Mouse (Mus musculus) G1E (cell line): ENCODE results near the gene Kcnip1. TPM values are rescaled to one million over a fixed set of nuclear protein-coding genes. Genes with fewer than 3 reads are reported as not detected.

Experiments
- ATAC-seq: 2 replicates; pipeline ENCODE4 v1.8.0; 2016; ENCODE audit warnings: mild to moderate bottlenecking; ENCODE audit not compliant: insufficient number of reproducible peaks, poor library complexity, low FRiP score, severe bottlenecking; ENCODE audit errors: extremely low read depth
- DNase-seq: peaks from one replicate; pipeline ENCODE4 v3.0.0; 2012; ENCODE audit warnings: low spot score
- H3K27me3 ChIP-seq: 2 replicates; pipeline ENCODE4 v1.6.1; 2012; ENCODE audit warnings: mild to moderate bottlenecking, low read length, inconsistent platforms; ENCODE audit not compliant: insufficient read depth
- H3K36me3 ChIP-seq: replicated peaks from 2 replicates; pipeline ENCODE3; 2012; ENCODE audit warnings: mild to moderate bottlenecking, inconsistent platforms
- H3K4me1 ChIP-seq: 2 replicates; pipeline ENCODE4 v1.6.1; 2012; ENCODE audit warnings: low read depth, low read length, inconsistent platforms, mixed read lengths; ENCODE audit not compliant: insufficient read depth
- H3K4me3 ChIP-seq: 2 replicates; pipeline ENCODE4 v1.5.1; 2012; ENCODE audit warnings: low read depth, mild to moderate bottlenecking, inconsistent platforms, low read length, moderate library complexity, mixed read lengths
- H3K9me3 ChIP-seq: replicated peaks from 2 replicates; pipeline ENCODE4 v1.6.1; 2012; ENCODE audit warnings: inconsistent platforms
- CTCF ChIP-seq: IDR thresholded peaks from 2 replicates; pipeline ENCODE4 v1.5.1; 2012; ENCODE audit warnings: low read depth, low read length, inconsistent platforms, mixed read lengths
- GATA1 ChIP-seq: IDR thresholded peaks from 2 replicates; pipeline ENCODE4 v1.6.1; 2012; ENCODE audit warnings: borderline replicate concordance, low read length, inconsistent platforms, mixed read lengths
- GATA2 ChIP-seq: IDR thresholded peaks from 2 replicates; pipeline ENCODE4 v1.6.1; 2012; ENCODE audit warnings: low read depth, low read length, inconsistent platforms, borderline replicate concordance
- POLR2AphosphoS5 ChIP-seq: IDR thresholded peaks from 2 replicates; pipeline ENCODE4 v1.6.1; 2012; ENCODE audit warnings: low read depth, low read length, inconsistent platforms; ENCODE audit not compliant: insufficient replicate concordance
- TAL1 ChIP-seq: conservative IDR thresholded peaks from 2 replicates; pipeline ENCODE4 v1.6.1; 2012; ENCODE audit warnings: low read depth, low read length, inconsistent platforms, mixed read lengths
- polyA plus RNA-seq: library from polyadenylated mRNA; stranded (reverse); fragments of >175 nt; gene quantifications from 2 replicates; pipeline ENCODE4 v1.2.3, GENCODE M21; 2012
- total RNA-seq, 2 experiments: library from RNA; stranded (forward) in 1 of 2; stranded (reverse) in 1 of 2; fragments of 200-1000 nt in 1 of 2; fragments of >200 nt in 1 of 2; fragmentation: Nextera tagmentation in 1 of 2; gene quantifications; 2 replicates each; pipeline ENCODE4 v1.2.3; 2014 to 2017

The Kcnip1 gene
- total and polyA plus RNA-seq, 3 experiments = 0.27 TPM; not detected in 2

GRCm38 (mm10) chr11:33803093-33803492, 189.9 kb downstream of the Kcnip1 start:
- H3K4me3 ChIP-seq = no peak overlapping the region
- TF ChIP-seq GATA1 = no peak
- TF ChIP-seq TAL1 = no peak
- no peak for TF ChIP-seq POLR2AphosphoS5
- no peak for TF ChIP-seq GATA2
- TF ChIP-seq CTCF = no peak
- no peaks in the 10 kb centered on the region for H3K4me1 ChIP-seq
- DNase-seq = no peak
- H3K9me3 ChIP-seq = peaks cover 7% of the 10 kb centered on the region; the same call in 1 of the 2 replicates
- no peaks in the 10 kb centered on the region for H3K27me3 ChIP-seq
- ATAC-seq = no peak
- H3K36me3 ChIP-seq = no peaks in the 10 kb centered on the region

- no peaks in the 10 kb centered on the region for H3K4me1 ChIP-seq
- TF ChIP-seq TAL1 (no peak), GATA2 (no peak), POLR2AphosphoS5 (no peak), GATA1 (no peak), CTCF (no peak)
- no peaks in the 10 kb centered on the region for H3K36me3 ChIP-seq
- H3K27me3 ChIP-seq = no peaks in the 10 kb centered on the region
- peaks cover 17% of the 10 kb centered on the region for H3K9me3 ChIP-seq
- DNase-seq = no peak
- H3K4me3 ChIP-seq = no peak overlapping the region
- no peak for ATAC-seq
Measured at GRCm38 (mm10) chr11:33800436-33801088, 192.4 kb downstream of the Kcnip1 start.

DNA sequence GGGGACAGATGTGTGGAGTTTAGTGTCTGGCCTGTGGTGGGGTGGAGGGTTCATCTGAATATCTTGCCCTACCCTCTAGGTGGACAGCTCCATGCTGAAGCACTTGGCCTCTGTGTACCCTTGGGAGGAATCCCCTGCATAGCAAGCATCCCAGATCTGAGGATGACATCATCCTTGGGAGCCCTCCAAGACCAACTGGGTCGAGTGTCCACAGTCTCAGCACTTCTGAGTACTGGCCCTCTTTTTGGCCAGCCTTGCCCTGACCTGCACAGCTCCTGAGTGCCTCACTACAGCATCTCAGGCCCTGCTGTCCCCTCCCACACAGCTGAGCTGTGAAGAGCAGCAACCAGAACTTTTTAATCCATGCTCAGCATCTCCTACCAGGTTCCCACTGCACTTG, 193.0 kb downstream of the Kcnip1 start:
- ATAC-seq (no peak), DNase-seq (no peak)
- Histone ChIP-seq H3K9me3 (peaks cover 17% of the 10 kb centered on the region), H3K4me1 (no peaks in the 10 kb centered on the region), H3K36me3 (no peaks in the 10 kb centered on the region), H3K4me3 (no peak overlapping the region), H3K27me3 (no peaks in the 10 kb centered on the region)
- no peak for TF ChIP-seq TAL1
- TF ChIP-seq GATA2 = no peak
- TF ChIP-seq CTCF = no peak
- no peak for TF ChIP-seq POLR2AphosphoS5
- TF ChIP-seq GATA1 = no peak

GRCm38 (mm10) chr11:33798094-33798648, 194.8 kb downstream of the Kcnip1 start:
- DNase-seq (no peak), ATAC-seq (no peak)
- no peak overlapping the region for H3K4me3 ChIP-seq
- TF ChIP-seq CTCF (no peak), TAL1 (no peak), POLR2AphosphoS5 (no peak), GATA1 (no peak), GATA2 (no peak)
- no peaks in the 10 kb centered on the region for H3K4me1 ChIP-seq
- H3K36me3 ChIP-seq = no peaks in the 10 kb centered on the region
- H3K9me3 ChIP-seq = peaks cover 17% of the 10 kb centered on the region
- H3K27me3 ChIP-seq = no peaks in the 10 kb centered on the region

DNA sequence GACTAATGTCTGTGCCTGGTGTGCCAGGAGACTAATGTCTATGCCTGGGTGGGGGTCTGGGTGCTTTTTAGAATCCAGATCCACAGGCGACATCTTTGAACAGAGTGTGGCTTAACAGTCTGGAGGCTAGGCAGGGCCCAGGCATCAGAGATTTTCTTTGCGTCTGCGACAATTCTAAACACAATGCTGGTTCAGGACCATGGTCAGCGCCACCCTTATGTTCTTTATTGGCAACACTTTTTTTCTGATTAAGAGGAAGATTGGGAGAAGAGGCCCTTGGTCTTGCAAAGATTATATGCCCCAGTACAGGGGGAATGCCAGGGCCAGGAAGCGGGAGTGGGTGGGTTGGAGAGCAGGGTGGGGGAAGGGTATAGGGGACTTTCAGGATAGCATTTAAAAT, 205.6 kb downstream of the Kcnip1 start:
- Histone ChIP-seq H3K4me3 (no peak overlapping the region), H3K4me1 (no peaks in the 10 kb centered on the region), H3K9me3 (0 out of 2 replicates have a peak, but pooled peaks cover 4% of the 10 kb centered on the region), H3K36me3 (no peaks in the 10 kb centered on the region), H3K27me3 (no peaks in the 10 kb centered on the region)
- TF ChIP-seq TAL1 (no peak), GATA1 (no peak), GATA2 (no peak), CTCF (no peak), POLR2AphosphoS5 (no peak)
- ATAC-seq = no peak
- peak; percentile 5 for DNase-seq

- no peak for DNase-seq
- no peak for ATAC-seq
- H3K4me1 ChIP-seq = no peaks in the 10 kb centered on the region
- no peaks in the 10 kb centered on the region for H3K27me3 ChIP-seq
- no peaks in the 10 kb centered on the region for H3K9me3 ChIP-seq
- no peaks in the 10 kb centered on the region for H3K36me3 ChIP-seq
- no peak overlapping the region for H3K4me3 ChIP-seq
- TF ChIP-seq GATA2 (no peak), POLR2AphosphoS5 (no peak), GATA1 (no peak), TAL1 (no peak), CTCF (no peak)
Measured at GRCm38 (mm10) chr11:33786572-33786971, 206.4 kb downstream of the Kcnip1 start.

DNA sequence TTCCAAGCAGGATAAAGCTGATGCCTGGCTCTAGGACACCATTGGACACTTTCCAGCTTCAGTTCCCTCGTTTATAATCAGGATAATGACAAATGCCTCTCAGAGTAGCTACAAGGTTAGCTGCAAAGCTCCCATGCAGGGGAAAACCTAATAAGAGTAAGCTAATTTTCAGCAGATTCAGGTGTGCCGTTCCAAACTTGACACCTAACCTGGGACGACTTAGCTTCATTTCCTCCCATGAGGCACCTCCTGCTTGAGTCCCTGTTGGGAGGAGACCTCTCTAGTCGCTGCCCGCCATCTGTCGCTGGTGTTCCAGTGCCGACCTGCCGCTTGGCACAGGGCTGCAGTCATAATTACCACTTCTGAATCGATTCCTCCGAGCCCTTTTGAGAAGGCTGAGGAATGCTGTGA, 211.4 kb downstream of the Kcnip1 start:
- Histone ChIP-seq H3K36me3 (no peaks in the 10 kb centered on the region), H3K27me3 (no peaks in the 10 kb centered on the region), H3K4me3 (no peak overlapping the region), H3K4me1 (no peaks in the 10 kb centered on the region), H3K9me3 (peaks cover 9% of the 10 kb centered on the region; the same call in 1 of the 2 replicates)
- DNase-seq (no peak), ATAC-seq (no peak)
- TF ChIP-seq GATA1 = no peak
- TF ChIP-seq CTCF = no peak
- no peak for TF ChIP-seq POLR2AphosphoS5
- no peak for TF ChIP-seq TAL1
